Mouse (Mus musculus) testis, postnatal 10 days (tissue): ENCODE results near the gene Dusp11.
"Not testable (repeated sequence)": the region's sequence is repeated elsewhere in the genome, so short reads cannot be mapped to it uniquely, and the experiment has no call there.

Experiments
- DNase-seq: peaks from one replicate; pipeline ENCODE4 v3.0.0; 2021; ENCODE audit warnings: low spot score

The Dusp11 gene

GRCm38 (mm10) chr6:85936508-85937465, 24.7 kb downstream of the Dusp11 start:
- peak; percentile 86 for DNase-seq

- DNase-seq: no peak
These were observed 25.8 kb downstream of the Dusp11 start for GRCm38 (mm10) chr6:85935646-85936045.

- no peak for DNase-seq
These were observed 27.4 kb downstream of the Dusp11 start for GRCm38 (mm10) chr6:85934047-85934446.

- no peak for DNase-seq
These were observed 32.2 kb downstream of the Dusp11 start for GRCm38 (mm10) chr6:85929312-85929711.

DNA sequence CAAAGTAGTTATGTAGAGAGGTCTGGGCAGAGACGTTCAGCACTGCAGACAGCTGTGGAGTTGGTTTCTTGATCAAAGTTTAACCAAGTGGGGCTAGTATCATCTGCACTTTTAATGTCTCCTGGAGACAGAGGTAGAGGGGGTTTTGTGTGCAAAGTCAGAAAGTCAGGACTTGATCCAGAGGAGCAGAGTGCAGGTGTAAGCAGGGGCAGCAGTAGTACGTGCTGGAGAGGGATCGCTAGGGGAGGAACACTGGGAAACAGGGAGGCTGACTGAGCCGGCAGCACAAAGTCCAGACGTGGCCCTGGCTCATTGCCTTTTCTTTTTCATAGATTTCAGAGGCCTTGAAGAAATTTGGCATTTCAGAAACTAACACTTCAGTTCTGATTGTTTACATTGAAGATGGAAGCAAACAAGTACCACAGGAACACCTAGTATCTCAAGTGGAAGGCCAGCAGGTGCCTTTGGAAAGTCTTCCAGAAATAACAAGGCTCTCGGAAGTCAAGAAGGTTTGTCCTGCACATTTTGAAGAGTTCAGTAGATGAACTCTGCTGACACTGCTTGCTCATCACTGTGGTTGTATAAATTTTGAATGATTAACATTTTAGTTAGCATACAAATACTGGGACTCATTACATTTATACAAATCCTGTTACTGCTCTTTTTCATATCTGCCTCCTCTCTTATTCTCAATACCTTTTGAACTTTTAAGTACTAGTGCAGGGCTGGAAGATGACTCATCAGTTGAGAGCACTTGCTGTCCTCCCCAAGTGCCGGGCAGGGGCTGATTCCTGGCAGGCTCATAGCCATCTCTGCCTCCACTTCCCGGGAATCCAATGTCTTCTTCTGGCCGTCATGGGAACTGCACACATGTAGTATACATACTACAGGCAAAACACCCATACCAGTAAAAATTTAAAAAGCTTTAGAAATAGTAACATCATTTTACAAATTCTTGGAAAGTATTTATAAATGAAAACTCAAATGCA, 33.7 kb downstream of the Dusp11 start:
- no peak for DNase-seq

GRCm38 (mm10) chr6:85926709-85927108, 34.8 kb downstream of the Dusp11 start:
- DNase-seq: no peak

GRCm38 (mm10) chr6:85923643-85924042, 37.8 kb downstream of the Dusp11 start:
- no peak for DNase-seq

DNA sequence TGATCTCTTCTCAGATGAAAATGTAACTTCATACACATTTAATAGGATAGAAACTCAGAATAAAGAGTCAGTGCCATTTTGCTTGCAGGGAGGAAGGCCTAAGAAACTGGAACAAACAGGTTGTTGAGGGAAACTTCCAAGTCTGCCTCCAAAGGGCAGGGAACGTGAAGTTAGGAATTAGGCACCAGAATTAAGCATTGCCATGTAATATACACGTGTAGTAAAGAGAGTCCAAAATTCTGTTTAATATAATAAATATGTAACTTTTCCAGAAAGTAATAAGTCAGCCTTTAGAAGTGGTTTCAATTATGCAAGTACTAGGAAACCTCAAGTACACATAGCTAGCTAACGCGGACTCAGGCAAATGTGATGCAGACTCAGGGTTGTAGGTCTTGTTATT, 42.1 kb downstream of the Dusp11 start:
- no peak for DNase-seq

- DNase-seq: not testable (repeated sequence)
These were observed 43.1 kb downstream of the Dusp11 start for GRCm38 (mm10) chr6:85918341-85918740.

GRCm38 (mm10) chr6:85916596-85916995, 44.9 kb downstream of the Dusp11 start:
- DNase-seq: no peak

GRCm38 (mm10) chr6:85915539-85916513, 45.6 kb downstream of the Dusp11 start, which contains the start of gene Nat8f1:
Gene Nat8f1, minus strand, starts transcription at chr6:85915687.
- DNase-seq: peak; percentile 85

DNA sequence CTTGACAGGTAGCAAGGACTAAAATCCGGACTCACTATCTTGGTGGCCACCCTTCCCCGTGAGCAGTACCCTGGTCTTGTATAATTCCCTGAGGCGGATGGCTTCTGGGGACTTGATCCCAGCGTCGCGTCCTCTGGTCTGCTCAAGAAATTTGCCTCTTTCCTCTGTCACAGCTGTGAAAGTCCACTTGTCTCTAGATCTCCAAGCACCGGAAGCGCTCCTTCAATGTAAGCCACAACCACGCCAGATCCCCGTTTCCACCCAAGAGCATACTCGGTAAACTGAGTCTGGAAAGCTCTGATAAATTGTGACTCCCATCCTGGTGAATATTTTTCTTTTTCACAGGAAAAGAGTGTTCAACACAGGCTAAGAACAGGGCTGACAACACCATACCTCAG, 46.3 kb downstream of the Dusp11 start:
- DNase-seq: no peak

GRCm38 (mm10) chr6:85911587-85911986, 49.9 kb downstream of the Dusp11 start, which contains the start of gene Tprkb:
Gene Tprkb, plus strand, starts transcription at chr6:85911865.
- no peak for DNase-seq

GRCm38 (mm10) chr6:85909704-85910103, 51.8 kb downstream of the Dusp11 start:
- DNase-seq: no peak

GRCm38 (mm10) chr6:85908341-85908740, 53.1 kb downstream of the Dusp11 start:
- no peak for DNase-seq

GRCm38 (mm10) chr6:85906911-85907351, 54.5 kb downstream of the Dusp11 start:
- peak; percentile 51 for DNase-seq

- DNase-seq: peak; percentile 88
These were observed 56.8 kb downstream of the Dusp11 start, which contains the start of gene Nat8f4 for GRCm38 (mm10) chr6:85904642-85905061. Gene Nat8f4, minus strand, starts transcription at chr6:85904884.

DNA sequence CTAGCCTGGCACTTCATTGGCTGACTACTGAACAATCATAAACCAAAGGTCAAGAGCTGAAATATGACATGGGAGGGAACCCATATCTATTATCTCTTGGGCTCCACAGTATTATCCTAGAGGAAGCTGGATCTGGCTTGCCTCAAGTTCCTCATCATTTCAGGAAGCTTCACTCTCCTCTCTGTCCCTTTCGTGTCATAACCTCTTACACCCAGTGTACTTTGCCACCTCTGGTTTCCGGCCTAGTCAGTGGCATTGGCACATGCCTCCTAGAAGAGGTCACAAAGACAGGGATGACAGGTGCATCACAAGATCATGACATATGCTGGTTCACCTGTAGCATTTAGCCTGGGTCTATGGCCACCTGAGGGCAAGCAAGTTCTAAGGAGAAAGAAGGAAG, 59.2 kb downstream of the Dusp11 start:
- peak; percentile 26 for DNase-seq

GRCm38 (mm10) chr6:85898596-85899475, 62.6 kb downstream of the Dusp11 start:
- DNase-seq: peak; percentile 39
